ENCODE assay signal across 8 mouse cellular contexts in genomic region chr13:14040186-14040585, GRCm38 (mm10). TPM values are rescaled to one million over a fixed set of nuclear protein-coding genes. Genes with fewer than 3 reads are reported as not detected.
DNase-seq lines count a peak whose midpoint lies in the region; ATAC-seq lines count a peak whose summit lies in the region.

No protein-coding gene starts in this region.

- no peaks in the 10 kb centered on the region for H3K27me3 ChIP-seq in embryonic facial prominence, embryonic 14.5 days (replicated peaks; ENCODE audit: control insufficient read depth, insufficient read depth, low read length)
- no peaks in the 10 kb centered on the region for H3K27me3 ChIP-seq in intestine, embryonic 14.5 days (replicated peaks; ENCODE audit: control insufficient read depth, insufficient read depth, low read length)
- no peaks in the 10 kb centered on the region for H3K27me3 ChIP-seq in neural tube, embryonic 12.5 days (replicated peaks)

- peak overlapping the region; percentile 72 for H3K4me3 ChIP-seq in embryonic facial prominence, embryonic 14.5 days (ENCODE audit: low read depth, low read length)
- peak overlapping the region; percentile 75 for H3K4me3 ChIP-seq in intestine, embryonic 14.5 days (ENCODE audit: low read depth, low read length)
- peak overlapping the region; percentile 69 for H3K4me3 ChIP-seq in neural tube, embryonic 12.5 days

- H3K4me2 ChIP-seq in embryonic facial prominence, embryonic 14.5 days (ENCODE audit: low read depth, low read length) = peak overlapping the region; percentile 65
- peak overlapping the region; percentile 92 for H3K4me2 ChIP-seq in intestine, embryonic 14.5 days (ENCODE audit: low read length)
- H3K4me2 ChIP-seq in neural tube, embryonic 12.5 days (replicated peaks) = peak overlapping the region; percentile 89

- no peaks in the 10 kb centered on the region for H3K9me3 ChIP-seq in embryonic facial prominence, embryonic 14.5 days (ENCODE audit: control insufficient read depth, low read length)
- no peaks in the 10 kb centered on the region for H3K9me3 ChIP-seq in intestine, embryonic 14.5 days (ENCODE audit: control insufficient read depth, low read length)
- H3K9me3 ChIP-seq in neural tube, embryonic 12.5 days = no peaks in the 10 kb centered on the region

- H3K9ac ChIP-seq in embryonic facial prominence, embryonic 14.5 days (ENCODE audit: low read depth, low read length) = peak overlapping the region; percentile 89
- H3K9ac ChIP-seq in intestine, embryonic 14.5 days (ENCODE audit: low read length) = peak overlapping the region; percentile 89
- no peak overlapping the region for H3K9ac ChIP-seq in neural tube, embryonic 12.5 days

- peak; percentile 1; the same call in 1 of the 2 replicates for ATAC-seq in embryonic facial prominence, embryonic 14.5 days (ENCODE audit: low read depth)
- ATAC-seq in intestine, embryonic 14.5 days (replicated peaks; ENCODE audit: low FRiP score, low TSS enrichment, low read depth) = no peak; the same call in 1 of the 2 replicates
- ATAC-seq in neural tube, embryonic 12.5 days (ENCODE audit: low FRiP score, low read depth) = peak; percentile 5; the same call in 1 of the 2 replicates
- no peak for ATAC-seq in activated CD4-positive, CD25-positive, alpha-beta regulatory T cell, adult 4 months

- no peaks in the 10 kb centered on the region for H3K36me3 ChIP-seq in embryonic facial prominence, embryonic 14.5 days (ENCODE audit: control insufficient read depth, insufficient read depth, low read length)
- no peaks in the 10 kb centered on the region for H3K36me3 ChIP-seq in intestine, embryonic 14.5 days (ENCODE audit: control insufficient read depth, insufficient read depth, low read length)
- no peaks in the 10 kb centered on the region for H3K36me3 ChIP-seq in neural tube, embryonic 12.5 days

- peak overlapping the region; percentile 98; the same call in 1 of the 2 replicates for H3K27ac ChIP-seq in embryonic facial prominence, embryonic 14.5 days (replicated peaks; ENCODE audit: low read depth, low read length)
- H3K27ac ChIP-seq in intestine, embryonic 14.5 days (ENCODE audit: low read depth) = peak overlapping the region; percentile 95
- no peak overlapping the region for H3K27ac ChIP-seq in neural tube, embryonic 12.5 days

- WGBS in embryonic facial prominence, embryonic 14.5 days = 36% methylated on average over 5 of the region's 5 CpGs
- WGBS in intestine, embryonic 14.5 days = 26% methylated on average over 5 of the region's 5 CpGs
- WGBS in neural tube, embryonic 12.5 days = 32% methylated on average over 5 of the region's 5 CpGs

- DNase-seq in cerebellum, adult 9-11 months = peak; percentile 17
- no peak for DNase-seq in cerebellum, postnatal 14 days
- DNase-seq in A20 (ENCODE audit: low read depth, low spot score) = peak; percentile 33
- DNase-seq in embryonic facial prominence, embryonic 14.5 days (ENCODE audit: low spot score) = peak; percentile 80
- no peak for DNase-seq in intestine, embryonic 14.5 days (ENCODE audit: low spot score)
- DNase-seq in cerebellum, postnatal 4 days (ENCODE audit: low spot score in 2 of 2) = no peak

- H3K4me1 ChIP-seq in embryonic facial prominence, embryonic 14.5 days (ENCODE audit: control insufficient read depth, insufficient read depth, low read length) = peaks cover 11% of the 10 kb centered on the region
- H3K4me1 ChIP-seq in intestine, embryonic 14.5 days (replicated peaks; ENCODE audit: control insufficient read depth, insufficient read depth, low read length) = peaks cover 4% of the 10 kb centered on the region; the same call in 1 of the 2 replicates
- H3K4me1 ChIP-seq in neural tube, embryonic 12.5 days = peaks cover 10% of the 10 kb centered on the region; the same call in 1 of the 2 replicates

RNA-seq across cellular contexts. Expression of gene Tbce, which starts 0.7 kb away (rescaled TPM):
- polyA plus RNA-seq in embryonic facial prominence, embryonic 14.5 days (2014; fragmentation: Nextera tagmentation; extraction: Ambion mirVana) = 47.5 and 54.6 TPM in 2 replicates
- polyA plus RNA-seq in intestine, embryonic 14.5 days (2014; fragmentation: Nextera tagmentation; extraction: Ambion mirVana) = 45.0 and 55.9 TPM in 2 replicates
- 76.2 and 84.9 TPM in 2 replicates for polyA plus RNA-seq in neural tube, embryonic 12.5 days (2016; fragmentation: Nextera tagmentation; extraction: Ambion mirVana)
- 10 to 100 TPM; 75.9 to 78.6 TPM for polyA plus RNA-seq in activated CD4-positive, CD25-positive, alpha-beta regulatory T cell, adult 4 months (2017; shearing (Covaris generic))

RNA-seq across cellular contexts. Expression of gene Arid4b, which starts 22.8 kb away (rescaled TPM):
- polyA plus RNA-seq in embryonic facial prominence, embryonic 14.5 days (2014; fragmentation: Nextera tagmentation; extraction: Ambion mirVana) = 50.0 and 60.8 TPM in 2 replicates
- 58.2 and 58.4 TPM in 2 replicates for polyA plus RNA-seq in intestine, embryonic 14.5 days (2014; fragmentation: Nextera tagmentation; extraction: Ambion mirVana)
- 93.8 and 94.1 TPM in 2 replicates for polyA plus RNA-seq in neural tube, embryonic 12.5 days (2016; fragmentation: Nextera tagmentation; extraction: Ambion mirVana)
- polyA plus RNA-seq in activated CD4-positive, CD25-positive, alpha-beta regulatory T cell, adult 4 months (2017; shearing (Covaris generic)) = 10 to 100 TPM; 61.0 to 75.1 TPM

RNA-seq across cellular contexts. Expression of gene Ggps1, which starts 23.1 kb away (rescaled TPM):
- 50.2 and 57.4 TPM in 2 replicates for polyA plus RNA-seq in embryonic facial prominence, embryonic 14.5 days (2014; fragmentation: Nextera tagmentation; extraction: Ambion mirVana)
- 46.2 and 54.5 TPM in 2 replicates for polyA plus RNA-seq in intestine, embryonic 14.5 days (2014; fragmentation: Nextera tagmentation; extraction: Ambion mirVana)
- polyA plus RNA-seq in neural tube, embryonic 12.5 days (2016; fragmentation: Nextera tagmentation; extraction: Ambion mirVana) = 71.5 and 72.9 TPM in 2 replicates
- polyA plus RNA-seq in activated CD4-positive, CD25-positive, alpha-beta regulatory T cell, adult 4 months (2017; shearing (Covaris generic)) = 100 to 1,000 TPM in 1 of 2 experiments, 10 to 100 TPM in 1; 91.7 to 103 TPM

Comparison
In these comparisons a context has a peak if more than half of its experiments do, and no peak if none do; other contexts are left out.
1. DNase-seq: peak in cerebellum, adult 9-11 months (single experiment), A20 (single experiment) and embryonic facial prominence, embryonic 14.5 days (single experiment); none in cerebellum, postnatal 14 days (0 of 2), intestine, embryonic 14.5 days (single experiment) and cerebellum, postnatal 4 days (0 of 2).
2. ATAC-seq: peak in embryonic facial prominence, embryonic 14.5 days (single experiment) and neural tube, embryonic 12.5 days (single experiment); none in intestine, embryonic 14.5 days (single experiment) and activated CD4-positive, CD25-positive, alpha-beta regulatory T cell, adult 4 months (single experiment).
3. Peak in every context shown above with its lines, with median percentiles within 50 percentile points of each other: H3K4me2 ChIP-seq and H3K4me3 ChIP-seq.